Mouse (Mus musculus) urinary bladder, postnatal 14 days (tissue): ENCODE results near the gene Cblc.

Experiments used
- DNase-seq: peaks from one replicate; pipeline ENCODE4 v3.0.0; 2021; ENCODE audit warnings: low spot score

The Cblc gene

GRCm38 (mm10) chr7:19750217-19751069 is 46.2 kb downstream of the Cblc start, which contains the start of gene Nectin2:
Nectin2 (minus strand) TSS chr7:19750483.
- DNase-seq, result peak; percentile 92

- peak; percentile 99 for DNase-seq
These were observed 47.0 kb downstream of the Cblc start for GRCm38 (mm10) chr7:19749389-19750216.

GRCm38 (mm10) chr7:19748219-19749195 is 48.1 kb downstream of the Cblc start:
- peak; percentile 52 for DNase-seq

GRCm38 (mm10) chr7:19747420-19748218 is 49.0 kb downstream of the Cblc start:
- DNase-seq, result peak; percentile 37

- DNase-seq, result no peak
These were observed 50.0 kb downstream of the Cblc start for GRCm38 (mm10) chr7:19746426-19747201.

GRCm38 (mm10) chr7:19745971-19746370 is 50.6 kb downstream of the Cblc start:
- no peak for DNase-seq

- no peak for DNase-seq
These were observed 51.8 kb downstream of the Cblc start for GRCm38 (mm10) chr7:19744590-19745385.

GRCm38 (mm10) chr7:19743791-19744190 is 52.8 kb downstream of the Cblc start:
- DNase-seq, result no peak

GRCm38 (mm10) chr7:19742468-19742867 is 54.1 kb downstream of the Cblc start:
- no peak for DNase-seq

GRCm38 (mm10) chr7:19741329-19742031 is 55.1 kb downstream of the Cblc start:
- peak; percentile 40 for DNase-seq

- DNase-seq, result no peak
These were observed 56.3 kb downstream of the Cblc start for GRCm38 (mm10) chr7:19740269-19740668.

- DNase-seq, result no peak
These were observed 57.8 kb downstream of the Cblc start for GRCm38 (mm10) chr7:19738771-19739170.

- no peak for DNase-seq
These were observed 60.1 kb downstream of the Cblc start for GRCm38 (mm10) chr7:19736389-19737057.

GRCm38 (mm10) chr7:19734178-19734666 is 62.4 kb downstream of the Cblc start:
- DNase-seq, result no peak
